Mouse (Mus musculus) hindbrain, postnatal 0 days (tissue): ENCODE results near the gene Src. TPM values are rescaled to one million over a fixed set of nuclear protein-coding genes. Genes with fewer than 3 reads are reported as not detected.

ENCODE experiments used
- ATAC-seq: fragments of 200-750 bp; cut with Nextera tagmentation; 2 replicates; pipeline ENCODE4 v1.8.0; 2017; ENCODE audit warnings: mild to moderate bottlenecking, moderate TSS enrichment, moderate library complexity
- DNase-seq: peaks from one replicate; pipeline ENCODE4 v3.0.0-alpha.2; 2015; ENCODE audit warnings: low spot score
- H3K27ac ChIP-seq: fragments of 300-500 bp; sonication (generic); 2 replicates; pipeline ENCODE4 v1.5.1; 2014; ENCODE audit warnings: mild to moderate bottlenecking
- H3K27me3 ChIP-seq: fragments of 300-500 bp; sonication (generic); 2 replicates; pipeline ENCODE4 v1.6.1; 2014; ENCODE audit warnings: low read length, mixed read lengths; ENCODE audit not compliant: insufficient read depth
- H3K36me3 ChIP-seq: fragments of 300-500 bp; sonication (generic); 2 replicates; pipeline ENCODE4 v1.6.1; 2014; ENCODE audit warnings: low read length, mixed read lengths; ENCODE audit not compliant: insufficient read depth
- H3K4me1 ChIP-seq: fragments of 300-500 bp; sonication (generic); 2 replicates; pipeline ENCODE4 v1.6.1; 2014; ENCODE audit warnings: antibody characterized with exemption, low read length, mixed read lengths; ENCODE audit not compliant: insufficient read depth
- H3K4me2 ChIP-seq: fragments of 300-500 bp; sonication (generic); 2 replicates; pipeline ENCODE4 v1.6.1; 2014; ENCODE audit warnings: low read depth, mild to moderate bottlenecking, low read length, moderate library complexity, mixed read lengths
- H3K4me3 ChIP-seq: fragments of 300-500 bp; sonication (generic); 2 replicates; pipeline ENCODE4 v1.5.1; 2014; ENCODE audit warnings: low read length
- H3K9ac ChIP-seq: fragments of 300-500 bp; sonication (generic); replicated peaks from 2 replicates; pipeline ENCODE4 v1.6.1; 2014; ENCODE audit warnings: mild to moderate bottlenecking, low read length, moderate library complexity, mixed read lengths
- H3K9me3 ChIP-seq: fragments of 300-500 bp; sonication (generic); 2 replicates; pipeline ENCODE4 v1.6.1; 2016; ENCODE audit warnings: low read length, mixed read lengths
- CTCF ChIP-seq: IDR thresholded peaks from 2 replicates; pipeline ENCODE4 v1.5.1; 2016; ENCODE audit warnings: antibody characterized with exemption, control low read depth, low read depth
- WGBS: fragments of 180-500 bp; shearing (Covaris S2); extraction: QIAGEN DNeasy Blood & Tissue Kit; methylation state at CpG from one replicate; pipeline ENCODE4 v1.1.7; 2014; 5-methylcytosine and 5-hydroxymethylcytosine counted together
- polyA plus RNA-seq: library from polyadenylated mRNA; unstranded; fragments of >200 nt; fragmentation: Nextera tagmentation; extraction: Ambion mirVana; gene quantifications from 2 replicates; pipeline ENCODE4 v1.2.1, GENCODE M21; 2015
- total RNA-seq: library from RNA; depleted of rRNA; stranded (reverse); fragments of >200 nt; gene quantifications from 2 replicates; pipeline ENCODE4 v1.2.3, GENCODE M21; 2014

Gene Src
- total and polyA plus RNA-seq, 2 experiments from 2014 or later = 25.4 to 133 TPM

- H3K27ac ChIP-seq = peak overlapping the region; percentile 79
- peaks cover 32% of the 10 kb centered on the region for H3K4me1 ChIP-seq
- peak; percentile 84 for DNase-seq
- TF ChIP-seq CTCF = no peak
- H3K9me3 ChIP-seq = no peaks in the 10 kb centered on the region
- peaks cover 3% of the 10 kb centered on the region; the same call in 1 of the 2 replicates for H3K36me3 ChIP-seq
- no peaks in the 10 kb centered on the region for H3K27me3 ChIP-seq
- H3K9ac ChIP-seq = no peak overlapping the region
- H3K4me2 ChIP-seq = no peak overlapping the region
- 42% methylated on average over 9 of the region's 9 CpGs for WGBS
- no peak overlapping the region for H3K4me3 ChIP-seq
- peak; percentile 67 for ATAC-seq
Observed at GRCm38 (mm10) chr2:157432476-157432875, 14.2 kb downstream of the Src start.

GRCm38 (mm10) chr2:157434041-157434440 is 15.8 kb downstream of the Src start:
- 41% methylated on average over 9 of the region's 9 CpGs for WGBS
- ATAC-seq (no peak), DNase-seq (no peak)
- H3K4me2 ChIP-seq = no peak overlapping the region
- H3K27ac ChIP-seq = peak overlapping the region; percentile 64; the same call in 1 of the 2 replicates
- TF ChIP-seq CTCF = no peak
- H3K9me3 ChIP-seq = no peaks in the 10 kb centered on the region
- peak overlapping the region; percentile 24; the same call in 1 of the 2 replicates for H3K9ac ChIP-seq
- peaks cover 6% of the 10 kb centered on the region; the same call in 1 of the 2 replicates for H3K36me3 ChIP-seq
- peaks cover 29% of the 10 kb centered on the region for H3K4me1 ChIP-seq
- H3K27me3 ChIP-seq = no peaks in the 10 kb centered on the region
- no peak overlapping the region for H3K4me3 ChIP-seq

GRCm38 (mm10) chr2:157434497-157434896 is 16.3 kb downstream of the Src start:
- Histone ChIP-seq H3K36me3 (peaks cover 10% of the 10 kb centered on the region; the same call in 1 of the 2 replicates), H3K27ac (peak overlapping the region; percentile 64; the same call in 1 of the 2 replicates), H3K9me3 (no peaks in the 10 kb centered on the region), H3K9ac (peak overlapping the region; percentile 24; the same call in 1 of the 2 replicates), H3K4me3 (no peak overlapping the region), H3K4me2 (no peak overlapping the region), H3K4me1 (peaks cover 29% of the 10 kb centered on the region), H3K27me3 (no peaks in the 10 kb centered on the region)
- ATAC-seq (peak; percentile 74), DNase-seq (peak; percentile 75)
- 11% methylated on average over 6 of the region's 6 CpGs for WGBS
- no peak for TF ChIP-seq CTCF

DNA sequence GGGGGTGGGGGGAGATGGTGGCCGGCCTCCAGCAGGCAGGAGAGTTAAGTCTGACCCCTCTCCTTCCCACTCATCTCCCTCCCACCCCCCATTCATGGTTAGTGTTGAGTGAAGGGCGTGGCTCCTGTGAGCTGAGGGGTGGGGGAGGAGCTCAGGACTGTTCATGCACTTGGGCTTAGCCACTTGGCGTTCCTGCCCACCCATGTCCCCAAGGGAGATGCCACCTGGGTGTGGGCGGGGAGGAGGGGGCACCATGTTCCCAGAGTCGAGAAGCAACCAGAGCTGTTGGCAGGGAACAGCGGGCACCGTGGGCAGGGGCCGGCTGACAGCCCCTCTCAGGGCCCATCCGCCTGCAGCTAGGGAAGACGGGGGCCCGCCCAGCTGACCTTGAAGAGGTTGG is 18.3 kb downstream of the Src start:
- H3K9me3 ChIP-seq = no peaks in the 10 kb centered on the region
- no peak overlapping the region for H3K4me2 ChIP-seq
- WGBS = 80% methylated on average over 11 of the region's 11 CpGs
- H3K27me3 ChIP-seq = no peaks in the 10 kb centered on the region
- H3K27ac ChIP-seq = peak overlapping the region; percentile 3; the same call in 1 of the 2 replicates
- peaks cover 26% of the 10 kb centered on the region for H3K4me1 ChIP-seq
- TF ChIP-seq CTCF = no peak
- no peak for ATAC-seq
- H3K36me3 ChIP-seq = peaks cover 10% of the 10 kb centered on the region; the same call in 1 of the 2 replicates
- no peak for DNase-seq
- H3K4me3 ChIP-seq = no peak overlapping the region
- H3K9ac ChIP-seq = no peak overlapping the region

DNA sequence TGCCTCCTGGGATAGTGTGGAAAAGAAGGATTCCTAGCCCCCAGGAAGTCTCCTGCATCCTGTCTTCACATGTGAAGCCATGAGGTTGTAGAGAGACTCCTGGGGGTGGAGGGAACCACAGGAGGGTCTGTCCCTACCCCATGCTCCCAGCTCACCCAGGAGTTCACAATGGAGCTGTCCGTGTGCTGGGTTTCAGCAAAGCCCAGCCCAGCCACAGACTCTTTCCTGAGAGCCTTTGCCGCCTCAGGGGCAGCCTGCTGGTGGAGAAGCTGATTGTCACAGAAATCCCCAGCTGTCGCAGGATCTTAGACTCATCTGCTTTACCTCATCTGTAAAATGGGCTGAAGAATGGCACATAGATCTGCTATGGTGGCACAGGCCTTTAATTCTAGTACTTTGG is 18.9 kb downstream of the Src start:
- H3K27ac ChIP-seq = peak overlapping the region; percentile 3; the same call in 1 of the 2 replicates
- H3K4me2 ChIP-seq = no peak overlapping the region
- H3K4me3 ChIP-seq = no peak overlapping the region
- 87% methylated on average over 3 of the region's 3 CpGs for WGBS
- H3K9ac ChIP-seq = no peak overlapping the region
- peaks cover 20% of the 10 kb centered on the region for H3K4me1 ChIP-seq
- no peak for ATAC-seq
- no peaks in the 10 kb centered on the region for H3K9me3 ChIP-seq
- DNase-seq = no peak
- H3K27me3 ChIP-seq = no peaks in the 10 kb centered on the region
- H3K36me3 ChIP-seq = peaks cover 10% of the 10 kb centered on the region; the same call in 1 of the 2 replicates
- TF ChIP-seq CTCF = no peak

DNA sequence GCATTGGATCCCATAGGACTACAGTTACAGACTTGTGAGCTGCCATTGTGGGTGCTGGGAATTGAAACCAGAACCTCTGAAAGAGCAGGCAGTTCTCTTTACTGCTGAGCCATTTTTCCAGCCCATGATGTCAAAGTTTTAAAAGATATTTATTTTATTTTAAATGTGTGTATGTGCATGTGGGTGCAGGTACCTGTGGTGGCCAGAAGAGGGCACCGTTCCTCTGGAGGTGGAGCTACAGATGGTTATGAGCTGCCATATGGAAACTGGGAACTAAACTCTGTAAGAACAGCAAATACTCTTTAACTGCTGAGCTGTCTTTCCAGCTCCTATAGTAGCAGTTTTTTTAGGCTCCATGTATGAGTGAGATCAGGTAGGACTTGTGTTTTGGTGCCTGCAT is 23.1 kb downstream of the Src start:
- Histone ChIP-seq H3K36me3 (peaks cover 13% of the 10 kb centered on the region; the same call in 1 of the 2 replicates), H3K4me1 (no peaks in the 10 kb centered on the region), H3K27me3 (no peaks in the 10 kb centered on the region), H3K4me2 (no peak overlapping the region), H3K4me3 (no peak overlapping the region), H3K9me3 (no peaks in the 10 kb centered on the region), H3K27ac (no peak overlapping the region), H3K9ac (no peak overlapping the region)
- DNase-seq (no peak), ATAC-seq (no peak)
- WGBS = 100% methylated on average over 1 of the region's 1 CpGs
- TF ChIP-seq CTCF = peak; percentile 42

DNA sequence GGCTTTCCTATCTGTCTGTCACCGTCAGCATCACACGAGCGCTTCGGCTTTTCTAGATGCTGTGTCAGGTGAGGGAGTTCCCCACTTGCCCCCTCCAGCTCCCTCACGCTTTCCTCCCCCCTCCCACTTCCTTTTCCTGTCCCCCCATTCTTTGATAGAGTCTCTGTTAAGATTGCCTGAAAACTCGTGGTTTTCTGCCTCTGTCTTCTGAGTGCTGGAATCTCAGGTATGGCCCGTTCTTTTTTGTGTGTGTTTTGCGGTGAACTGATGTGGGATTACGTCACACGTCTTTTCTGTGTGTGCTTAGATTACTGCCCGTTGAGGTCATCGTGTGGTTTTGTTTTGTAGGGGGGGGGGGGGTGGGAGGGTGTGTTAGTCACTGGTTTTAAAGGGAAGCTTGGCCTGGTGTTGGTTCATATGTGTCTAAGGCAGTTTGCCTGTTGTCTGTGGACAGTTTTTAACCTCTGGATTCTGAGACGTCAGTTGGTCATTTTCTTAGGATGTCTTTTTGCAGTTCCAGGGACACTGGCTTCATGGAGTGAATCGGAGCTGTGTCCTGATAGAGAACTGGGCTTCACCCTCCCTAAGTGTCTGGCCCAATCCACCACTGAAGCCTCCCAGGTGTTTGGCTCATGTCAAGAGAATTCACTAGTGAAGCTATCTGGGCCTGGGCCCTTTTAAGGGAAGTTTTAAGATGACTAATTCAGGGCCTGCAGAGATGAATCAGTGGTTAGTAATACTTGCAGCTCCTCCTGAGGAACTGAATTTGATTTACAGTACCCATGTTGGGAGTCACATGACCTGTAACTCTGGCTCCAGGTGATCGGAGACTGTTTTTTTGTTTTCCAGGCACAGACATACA is 29.3 kb downstream of the Src start:
- DNase-seq (no peak), ATAC-seq (no peak)
- TF ChIP-seq CTCF = no peak
- Histone ChIP-seq H3K4me2 (no peak overlapping the region), H3K27me3 (no peaks in the 10 kb centered on the region), H3K27ac (no peak overlapping the region), H3K36me3 (peaks cover 9% of the 10 kb centered on the region; the same call in 1 of the 2 replicates), H3K4me3 (no peak overlapping the region), H3K9ac (no peak overlapping the region), H3K9me3 (no peaks in the 10 kb centered on the region), H3K4me1 (no peaks in the 10 kb centered on the region)
- WGBS = 89% methylated on average over 15 of the region's 15 CpGs
